Mouse (Mus musculus) adrenal gland, adult (tissue): ENCODE measurements at regions not wholly inside any gene's neighbourhood (a gene's known extent, or its start where the extent isn't known, plus 50 kb on each side); places are given as distances from the start of the nearest gene placed in this dataset.

ENCODE experiments used
- DNase-seq, 2 experiments: peaks; one replicate each; pipeline ENCODE4 v3.0.0; 2022 to 2023; ENCODE audit warnings: low spot score in 1 of 2; ENCODE audit not compliant: inconsistent age in 2 of 2

- DNase-seq = no peak
Observed at GRCm38 (mm10) chr1:44957125-44957524, 354.2 kb upstream of the Col3a1 start.

DNA sequence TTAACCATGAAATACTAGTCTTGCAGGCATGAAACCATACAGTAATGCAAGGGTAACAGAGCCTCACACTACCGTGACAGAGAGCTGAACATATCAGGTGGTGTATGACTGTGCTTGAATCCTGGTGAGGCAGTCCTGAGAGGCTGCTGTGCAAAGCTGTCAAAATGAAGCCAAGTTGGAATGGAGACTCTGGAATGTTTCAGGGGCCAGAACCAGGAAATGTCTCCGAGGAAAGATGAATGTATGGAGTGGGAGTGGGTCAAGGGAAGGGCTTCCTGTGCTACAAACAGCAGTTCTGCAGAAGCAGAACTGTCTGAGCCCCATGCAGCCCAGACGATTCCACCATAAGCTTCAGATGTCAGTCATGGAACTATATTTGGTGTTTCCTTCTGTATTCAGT, 324.2 kb upstream of the Col3a1 start:
- DNase-seq = no peak

GRCm38 (mm10) chr1:45020516-45020915, 290.8 kb upstream of the Col3a1 start:
- no peak for DNase-seq

DNA sequence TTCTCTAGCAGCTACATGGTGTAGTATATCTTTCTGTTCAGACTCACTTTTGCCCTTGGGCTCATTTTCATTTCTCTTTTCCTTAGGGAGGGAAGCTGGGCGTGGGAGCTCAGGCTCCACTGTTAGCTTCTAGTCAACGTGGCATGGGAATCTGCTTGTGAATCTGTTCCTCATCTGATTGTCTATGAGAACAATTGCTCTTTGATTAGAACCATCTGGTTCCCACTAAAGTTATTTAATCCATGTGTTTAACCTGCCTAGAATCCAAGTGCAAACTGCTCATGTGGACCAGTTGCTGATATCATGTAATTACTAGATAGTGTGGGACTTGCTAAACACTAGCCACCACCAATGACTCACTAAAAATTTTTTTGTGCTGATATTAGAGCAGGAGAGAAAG, 290.1 kb upstream of the Col3a1 start:
- DNase-seq = peak in 1 of 2 experiments; percentile 58

GRCm38 (mm10) chr1:45022146-45022841, 289.0 kb upstream of the Col3a1 start:
- DNase-seq = peak; percentile 79 to 93

DNA sequence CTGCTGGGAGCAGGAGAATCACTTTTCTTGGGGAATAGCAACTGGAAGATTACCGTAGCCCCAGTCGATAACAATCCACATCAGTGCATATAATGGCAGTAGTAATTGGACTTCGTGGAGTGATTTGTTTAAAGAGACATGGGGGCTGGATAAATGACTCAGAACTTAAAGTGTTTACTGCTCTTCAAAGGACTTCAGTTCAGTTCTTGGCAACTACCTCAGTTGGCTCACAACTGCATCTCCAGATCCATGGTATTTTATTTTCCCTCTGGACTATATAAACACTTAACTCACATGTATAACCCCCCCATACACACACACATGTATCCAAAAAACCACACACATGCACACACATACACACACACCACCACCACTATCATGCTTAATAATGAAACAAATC, 288.0 kb upstream of the Col3a1 start:
- DNase-seq = no peak

GRCm38 (mm10) chr1:45031436-45032027, 279.8 kb upstream of the Col3a1 start:
- DNase-seq = peak in 1 of 2 experiments; percentile 20

DNA sequence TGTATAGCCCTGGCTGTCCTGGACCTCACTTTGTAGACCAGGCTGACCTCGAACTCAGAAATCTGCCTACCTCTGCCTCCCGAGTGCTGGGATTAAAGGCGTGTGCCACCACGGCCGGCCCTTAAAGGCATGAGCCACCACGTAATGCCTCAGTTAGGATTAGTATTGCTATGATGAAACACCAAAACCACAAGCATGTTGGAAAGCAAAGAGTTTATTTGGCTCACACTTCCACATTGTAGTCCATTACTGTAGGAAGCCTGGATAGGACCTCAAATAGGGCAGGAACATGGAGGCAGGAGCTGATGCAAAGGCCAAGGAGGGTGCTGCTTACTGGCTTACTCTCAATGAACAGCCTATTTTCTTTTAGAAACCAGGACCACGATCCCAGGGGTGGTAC, 278.0 kb upstream of the Col3a1 start:
- no peak for DNase-seq

DNA sequence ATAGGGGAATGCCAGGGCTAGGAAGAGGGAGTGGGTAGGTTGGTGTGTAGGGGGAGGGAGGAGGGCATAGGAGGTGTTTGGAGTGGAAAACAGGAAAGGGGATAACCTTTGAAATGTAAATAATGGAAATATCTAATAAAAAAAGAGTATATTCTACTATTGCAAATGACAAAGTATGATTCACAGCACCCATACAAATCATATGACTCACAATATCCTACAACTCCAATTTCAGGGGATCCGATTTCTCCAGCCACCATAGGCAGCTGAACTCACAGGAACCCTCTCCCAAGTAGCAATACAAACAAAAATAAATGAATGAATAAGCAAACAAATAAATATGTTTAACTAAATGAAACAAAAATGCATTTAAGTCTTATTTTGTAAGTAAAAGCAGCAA, 270.0 kb upstream of the Col3a1 start:
- DNase-seq = no peak

- no peak for DNase-seq
Observed at GRCm38 (mm10) chr1:45041815-45042214, 269.5 kb upstream of the Col3a1 start.

- DNase-seq = no peak
Observed at GRCm38 (mm10) chr1:45043245-45043926, 268.0 kb upstream of the Col3a1 start.

DNA sequence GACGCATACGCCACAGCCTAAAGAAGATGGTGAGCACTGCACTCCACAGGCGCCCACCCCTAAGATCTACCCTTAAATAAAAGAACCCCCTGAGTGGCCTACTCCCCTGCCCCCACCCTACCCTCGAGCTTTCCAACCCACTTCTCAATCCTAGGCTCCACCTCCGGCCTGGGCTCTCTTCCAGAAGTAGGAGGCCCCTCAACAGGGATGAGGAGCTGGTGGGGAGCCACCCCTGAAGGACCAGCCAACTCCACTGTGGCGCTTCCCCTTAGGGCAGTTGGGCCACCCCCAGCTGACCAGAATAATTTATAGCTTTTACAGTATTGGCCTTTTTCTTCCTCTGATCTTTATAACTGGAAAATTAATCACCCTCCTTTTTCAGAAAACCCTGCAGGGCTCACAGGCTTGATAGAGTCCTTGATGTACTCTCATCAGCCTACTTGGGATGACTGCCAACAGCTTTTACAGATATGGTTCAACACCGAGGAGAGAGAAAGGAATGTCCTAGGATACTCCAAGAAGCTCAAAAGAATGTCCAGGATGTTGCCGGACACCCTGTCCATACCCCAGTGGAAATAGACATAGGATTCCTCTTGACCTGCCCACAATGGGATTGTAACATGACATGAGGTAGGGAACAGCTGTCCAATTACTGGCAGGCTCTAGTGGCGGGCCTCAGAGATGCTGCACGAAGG, 220.3 kb upstream of the Col3a1 start:
- peak in 1 of 2 experiments; percentile 23 for DNase-seq

- DNase-seq = no peak
Observed at GRCm38 (mm10) chr1:45100966-45101365, 210.4 kb upstream of the Col3a1 start.

- no peak for DNase-seq
Observed at GRCm38 (mm10) chr1:45116409-45117144, 194.8 kb upstream of the Col3a1 start.

GRCm38 (mm10) chr1:45135152-45135714, 176.1 kb upstream of the Col3a1 start:
- no peak for DNase-seq

GRCm38 (mm10) chr1:45147019-45147418, 164.3 kb upstream of the Col3a1 start:
- DNase-seq = no peak

DNA sequence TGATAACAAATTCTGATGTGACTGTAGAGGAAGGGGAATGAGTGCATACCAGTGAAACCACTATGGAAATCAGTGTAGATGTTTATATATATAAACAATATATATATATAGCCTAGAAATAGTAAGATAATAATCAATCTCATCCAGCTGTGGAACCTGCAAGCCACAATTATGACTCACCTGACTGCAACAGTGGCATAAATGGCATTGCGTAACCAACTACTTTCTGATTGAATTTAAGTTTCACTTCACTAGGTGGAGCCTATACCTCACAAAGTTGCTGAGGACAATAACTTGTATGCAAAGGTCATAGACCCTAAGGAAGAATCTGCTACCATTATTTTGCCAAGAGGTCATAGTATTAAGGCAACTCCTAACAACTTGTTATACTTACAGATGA, 129.7 kb upstream of the Col3a1 start:
- DNase-seq = no peak

DNA sequence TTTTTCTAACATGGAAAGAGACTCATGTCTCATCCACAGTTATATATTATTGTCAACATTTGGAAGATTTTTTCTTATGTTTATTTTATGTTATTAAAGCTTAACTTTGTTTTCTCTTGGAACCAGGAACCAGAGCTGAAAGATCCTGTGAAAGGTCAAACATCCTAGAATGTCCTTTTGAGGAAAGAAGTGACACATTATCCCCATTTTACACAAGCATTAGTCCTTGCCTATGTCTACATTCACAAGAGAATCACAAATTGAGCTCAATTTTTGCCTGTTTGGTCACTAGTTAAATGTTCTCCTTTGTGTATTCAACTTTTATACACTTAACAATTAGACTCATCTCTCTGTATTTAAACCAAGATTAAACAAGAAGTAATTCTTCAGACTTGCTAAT, 126.0 kb upstream of the Col3a1 start:
- no peak for DNase-seq

DNA sequence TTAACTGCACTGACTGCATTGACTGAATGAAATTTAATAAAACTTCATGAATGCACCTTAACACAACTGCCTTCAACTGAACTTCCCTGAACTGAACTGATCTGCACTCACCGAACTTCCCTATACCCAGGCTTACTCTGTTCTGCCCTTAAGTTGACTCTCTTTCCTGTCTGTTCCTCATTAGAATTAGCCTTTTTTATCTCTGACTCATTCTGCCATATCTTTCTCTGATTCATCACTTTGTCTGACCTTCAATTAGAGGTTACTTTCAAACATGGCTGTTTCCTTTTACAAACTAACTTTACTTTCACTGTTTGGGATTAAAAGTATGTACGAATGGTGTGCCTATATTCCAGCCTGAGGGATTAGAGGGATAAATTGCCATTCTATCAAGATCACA, 103.4 kb upstream of the Col3a1 start:
- peak in 1 of 2 experiments; percentile 24 for DNase-seq

DNA sequence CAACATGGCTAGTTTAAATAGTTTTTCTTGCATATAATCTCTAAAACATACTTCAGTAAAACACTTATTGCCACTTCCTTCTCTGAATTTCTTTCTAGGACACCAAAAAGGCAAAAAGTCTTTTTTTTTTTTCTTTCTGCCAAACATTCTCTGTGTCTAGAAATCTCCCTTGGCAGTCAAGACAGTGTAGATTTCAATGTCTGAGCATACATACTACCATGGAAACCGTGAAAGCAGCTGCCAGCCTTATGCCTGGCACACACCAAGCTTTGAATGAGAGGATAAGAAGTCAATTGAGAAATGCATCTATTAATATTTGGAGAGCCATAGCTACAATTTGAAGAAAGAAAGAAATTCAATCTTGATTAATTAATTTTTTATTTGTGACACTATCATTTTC, 95.1 kb upstream of the Col3a1 start:
- no peak for DNase-seq
